Mouse (Mus musculus) heart, adult 10 weeks (tissue): ENCODE measurements around the gene Olfr329-ps. TPM values are rescaled to one million over a fixed set of nuclear protein-coding genes. Genes with fewer than 3 reads are reported as not detected.

ENCODE experiments used
- polyA plus RNA-seq: library from polyadenylated mRNA; stranded (reverse); fragments of 350-450 nt; fragmentation: Illumina TruSeq; extraction: RNeasy Lipid Tissue Mini Kit (QIAGEN cat#74804); gene quantifications from one replicate; pipeline ENCODE4 v1.2.3, GENCODE M21; 2014; ENCODE audit warnings: low read depth, low replicate concordance

Olfr329-ps gene
- polyA plus RNA-seq, result not detected

GRCm38 (mm10) chr11:58546322-58546721 is at the start of gene Olfr329-ps:
Gene Olfr329-ps (minus strand): TSS chr11:58546422.

DNA sequence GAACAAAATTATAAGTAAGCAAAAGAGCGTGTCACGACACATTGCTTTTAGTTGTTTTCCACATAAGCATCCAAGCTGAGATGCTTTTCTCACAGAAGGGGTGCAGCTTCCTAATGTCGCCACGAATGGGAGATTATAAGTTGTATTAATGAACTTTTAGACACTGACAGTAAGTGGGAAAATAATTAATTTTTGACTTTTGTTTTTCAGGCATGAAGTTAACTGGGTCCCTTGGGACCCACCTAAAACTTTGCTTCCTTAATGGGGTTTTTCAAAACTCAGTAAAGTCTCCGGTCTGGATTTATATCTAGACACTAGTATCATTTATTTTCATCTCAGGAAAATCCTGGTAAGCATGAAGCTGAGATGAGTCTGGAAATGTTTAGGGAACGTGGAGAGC is 48.6 kb upstream of the Olfr329-ps start, which contains the start of gene Olfr324:
Gene Olfr324 (plus strand): TSS at position 301 of the 400 bp plus-strand sequence.

DNA sequence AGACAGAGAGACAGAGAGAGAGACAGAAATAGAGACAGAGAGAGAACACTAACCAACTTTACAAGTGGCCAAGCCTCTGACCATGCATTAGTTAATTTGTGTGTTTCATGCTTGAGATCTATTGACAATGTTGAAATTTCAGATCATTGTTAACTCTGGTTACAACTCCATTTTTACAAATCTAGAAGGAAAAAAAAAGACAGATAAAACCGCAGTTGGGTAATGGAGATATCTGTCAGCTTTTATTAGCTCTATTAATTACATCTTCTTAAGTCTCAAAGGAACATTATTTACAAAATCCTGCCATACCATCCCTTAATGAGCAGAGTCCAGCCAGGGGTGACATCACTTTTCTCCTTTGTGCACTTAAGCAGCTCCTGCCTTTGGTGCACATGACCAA is 31.2 kb upstream of the Olfr329-ps start, which contains the start of gene Olfr325:
Gene Olfr325 (plus strand): TSS at position 301 of the 400 bp plus-strand sequence.

GRCm38 (mm10) chr11:58570405-58570804 is 24.2 kb upstream of the Olfr329-ps start, which contains the start of gene Olfr224:
Gene Olfr224 (minus strand): TSS chr11:58570553.

GRCm38 (mm10) chr11:58555536-58555935 is 9.3 kb upstream of the Olfr329-ps start, which contains the start of gene Olfr328:
Gene Olfr328 (minus strand): TSS chr11:58555636.

DNA sequence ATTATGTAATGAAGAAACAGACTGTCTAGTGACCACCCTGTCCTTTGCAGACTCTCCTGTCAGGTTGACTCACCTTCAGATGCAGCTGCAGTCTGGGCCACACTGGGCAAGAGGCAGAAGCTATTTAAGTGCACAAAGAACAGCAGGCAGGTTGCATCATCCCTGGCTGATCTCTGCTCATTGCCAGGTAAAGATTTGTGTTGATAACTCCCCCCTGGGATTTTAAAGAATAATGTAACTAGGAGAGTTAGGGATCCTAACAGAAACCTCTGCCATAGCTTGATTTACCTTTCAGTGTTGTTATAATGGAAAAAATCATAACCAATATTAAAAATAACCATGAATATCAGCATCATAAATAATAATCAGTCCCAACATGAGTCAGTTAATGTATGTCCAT is 11.5 kb downstream of the Olfr329-ps start, which contains the start of gene Olfr330:
Gene Olfr330 (minus strand): TSS at position 101 of the 400 bp plus-strand sequence.

DNA sequence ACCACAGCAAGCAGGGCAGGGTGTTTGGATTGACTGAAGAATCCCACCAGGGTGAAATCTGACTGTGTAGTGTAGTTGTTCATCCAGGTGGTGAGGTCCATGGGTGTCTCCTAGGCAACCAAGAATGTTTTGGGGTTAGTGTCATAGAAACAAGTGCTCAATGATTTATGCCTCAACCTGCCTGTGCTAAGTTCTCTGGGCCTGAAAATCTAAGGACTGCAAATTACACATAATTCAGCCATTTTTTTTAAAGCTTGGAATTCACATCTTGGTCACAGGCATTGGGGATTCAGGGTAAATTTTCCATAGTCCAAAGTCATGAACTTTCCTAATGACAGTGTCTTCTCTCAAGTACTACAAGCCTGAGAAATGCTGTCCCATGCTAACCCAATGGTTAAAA is 43.8 kb downstream of the Olfr329-ps start, which contains the start of gene Olfr331:
Gene Olfr331 (minus strand): TSS at position 101 of the 400 bp plus-strand sequence.

GRCm38 (mm10) chr11:58492455-58492854 is 53.8 kb downstream of the Olfr329-ps start, which contains the start of gene Olfr332:
Gene Olfr332 (minus strand): TSS chr11:58492555.

Other genes starting within 250 kb of the Olfr329-ps start
- 8.9 TPM for gene Zfp692, start 239.4 kb downstream of the Olfr329-ps start, polyA plus RNA-seq
- 47.2 TPM for gene Zfp672, start 216.1 kb downstream of the Olfr329-ps start, polyA plus RNA-seq
- 29.4 TPM for gene Sh3bp5l, start 215.7 kb downstream of the Olfr329-ps start, polyA plus RNA-seq
- gene Lypd8, start 167.4 kb downstream of the Olfr329-ps start, polyA plus RNA-seq, result not detected
- not detected for gene 1810065E05Rik, start 125.3 kb downstream of the Olfr329-ps start, polyA plus RNA-seq
- gene Gm12253, start 113.9 kb downstream of the Olfr329-ps start, polyA plus RNA-seq, result not detected
- not detected for gene Lypd9, start 93.5 kb downstream of the Olfr329-ps start, polyA plus RNA-seq
- not detected for gene Olfr30, start 84.2 kb downstream of the Olfr329-ps start, polyA plus RNA-seq
- gene Olfr332, start 53.9 kb downstream of the Olfr329-ps start, polyA plus RNA-seq, result not detected
- not detected for gene Olfr331, start 43.9 kb downstream of the Olfr329-ps start, polyA plus RNA-seq
- gene Olfr330, start 11.6 kb downstream of the Olfr329-ps start, polyA plus RNA-seq, result not detected
- gene Olfr328, start 9.2 kb upstream of the Olfr329-ps start, polyA plus RNA-seq, result not detected
- not detected for gene Olfr224, start 24.1 kb upstream of the Olfr329-ps start, polyA plus RNA-seq
- gene Olfr325, start 31.3 kb upstream of the Olfr329-ps start, polyA plus RNA-seq, result not detected
- gene Olfr324, start 48.7 kb upstream of the Olfr329-ps start, polyA plus RNA-seq, result not detected
- gene 2210407C18Rik, start 69.7 kb upstream of the Olfr329-ps start, polyA plus RNA-seq, result 21.0 TPM
- not detected for gene Olfr323, start 84.1 kb upstream of the Olfr329-ps start, polyA plus RNA-seq
- gene Trim58, start 94.0 kb upstream of the Olfr329-ps start, polyA plus RNA-seq, result not detected
- not detected for gene Olfr322, start 112.4 kb upstream of the Olfr329-ps start, polyA plus RNA-seq
- not detected for gene Olfr320, start 134.7 kb upstream of the Olfr329-ps start, polyA plus RNA-seq
- not detected for gene Olfr319, start 152.7 kb upstream of the Olfr329-ps start, polyA plus RNA-seq
- not detected for gene Olfr318, start 177.6 kb upstream of the Olfr329-ps start, polyA plus RNA-seq
- not detected for gene Olfr317, start 192.8 kb upstream of the Olfr329-ps start, polyA plus RNA-seq
- gene Olfr316, start 206.3 kb upstream of the Olfr329-ps start, polyA plus RNA-seq, result not detected
- not detected for gene Olfr315, start 226.8 kb upstream of the Olfr329-ps start, polyA plus RNA-seq
- gene Olfr314, start 236.5 kb upstream of the Olfr329-ps start, polyA plus RNA-seq, result not detected